Mouse (Mus musculus): ENCODE measurements around the gene Oser1. TPM values are rescaled to one million over a fixed set of nuclear protein-coding genes. Genes with fewer than 3 reads are reported as not detected.

The Oser1 gene
- polyA plus RNA-seq, 1 experiment from 2014 or later: 36.1 TPM

GRCm38 (mm10) chr2:163376082-163376481 lies 48.4 kb downstream of the Oser1 start:
- DNase-seq (no peak), ATAC-seq (ENCODE audit: low read depth) (no peak)
- H3K4me3 ChIP-seq (replicated peaks): no peak overlapping the region
- no peaks in the 10 kb centered on the region for H3K9me3 ChIP-seq (replicated peaks)
- no peak overlapping the region for H3K4me2 ChIP-seq
- 35% methylated on average over 33 of the region's 33 CpGs for WGBS (ENCODE audit: insufficient replicate concordance)
- H3K27ac ChIP-seq: no peak overlapping the region
- H3K4me1 ChIP-seq (replicated peaks): no peaks in the 10 kb centered on the region
- no peak overlapping the region for H3K9ac ChIP-seq
- H3K36me3 ChIP-seq: no peaks in the 10 kb centered on the region
- peaks cover 53% of the 10 kb centered on the region for H3K27me3 ChIP-seq

GRCm38 (mm10) chr2:163375468-163375867 lies 49.0 kb downstream of the Oser1 start:
- H3K9ac ChIP-seq: no peak overlapping the region
- H3K27me3 ChIP-seq: peaks cover 53% of the 10 kb centered on the region
- no peak overlapping the region for H3K4me3 ChIP-seq (replicated peaks)
- H3K9me3 ChIP-seq (replicated peaks): no peaks in the 10 kb centered on the region
- no peak overlapping the region for H3K4me2 ChIP-seq
- H3K4me1 ChIP-seq (replicated peaks): no peaks in the 10 kb centered on the region
- 31% methylated on average over 35 of the region's 35 CpGs for WGBS (ENCODE audit: insufficient replicate concordance)
- no peak overlapping the region for H3K27ac ChIP-seq
- H3K36me3 ChIP-seq: no peaks in the 10 kb centered on the region
- no peak for DNase-seq
- ATAC-seq (ENCODE audit: low read depth): no peak

DNA sequence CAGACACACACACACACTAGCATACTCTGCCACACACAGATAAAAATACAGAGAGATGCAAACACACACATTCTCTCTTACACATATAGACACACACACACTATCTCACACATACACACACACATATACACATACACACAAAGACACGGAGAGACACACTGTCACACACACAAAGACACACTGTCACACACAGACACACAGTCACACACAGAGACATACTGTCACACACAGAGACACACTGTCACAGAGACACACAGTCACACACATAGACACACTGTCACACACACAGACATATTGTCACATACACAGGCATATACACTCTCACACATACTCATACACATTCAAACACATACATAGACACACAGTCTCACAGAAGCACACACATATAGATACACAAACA lies 51.9 kb downstream of the Oser1 start:
- 43% methylated on average over 1 of the region's 1 CpGs for WGBS (ENCODE audit: insufficient replicate concordance)

GRCm38 (mm10) chr2:163370175-163370574 lies 54.3 kb downstream of the Oser1 start:
- ATAC-seq (ENCODE audit: low read depth): no peak
- H3K9me3 ChIP-seq (replicated peaks): no peaks in the 10 kb centered on the region
- no peaks in the 10 kb centered on the region for H3K4me1 ChIP-seq (replicated peaks)
- H3K27me3 ChIP-seq: peaks cover 18% of the 10 kb centered on the region
- H3K9ac ChIP-seq: no peak overlapping the region
- no peak overlapping the region for H3K4me3 ChIP-seq (replicated peaks)
- no peak for DNase-seq
- H3K36me3 ChIP-seq: no peaks in the 10 kb centered on the region
- 47% methylated on average over 4 of the region's 4 CpGs for whole genome bisulfite sequencing (ENCODE audit: insufficient replicate concordance)
- H3K27ac ChIP-seq: no peak overlapping the region
- no peak overlapping the region for H3K4me2 ChIP-seq

More for the DNA sequence above, 51.9 kb downstream of the Oser1 start:
- Histone ChIP-seq H3K4me2 (no peak overlapping the region), H3K36me3 (no peaks in the 10 kb centered on the region), H3K27me3 (peaks cover 43% of the 10 kb centered on the region), H3K9ac (no peak overlapping the region), H3K9me3 (replicated peaks) (no peaks in the 10 kb centered on the region), H3K4me3 (replicated peaks) (no peak overlapping the region), H3K27ac (no peak overlapping the region), H3K4me1 (replicated peaks) (no peaks in the 10 kb centered on the region)
- DNase-seq (no peak), ATAC-seq (ENCODE audit: low read depth) (no peak)

- no peak for DNase-seq
- Histone ChIP-seq H3K9ac (no peak overlapping the region), H3K27ac (no peak overlapping the region), H3K4me3 (replicated peaks) (no peak overlapping the region), H3K27me3 (no peaks in the 10 kb centered on the region), H3K4me1 (replicated peaks) (peaks cover 42% of the 10 kb centered on the region), H3K4me2 (no peak overlapping the region), H3K36me3 (no peaks in the 10 kb centered on the region), H3K9me3 (replicated peaks) (no peaks in the 10 kb centered on the region)
- 63% methylated on average over 18 of the region's 18 CpGs for WGBS (ENCODE audit: insufficient replicate concordance)
- ATAC-seq (ENCODE audit: low read depth): no peak
Observed at GRCm38 (mm10) chr2:163364785-163365541, 59.5 kb downstream of the Oser1 start.

GRCm38 (mm10) chr2:163362940-163363921 lies 61.3 kb downstream of the Oser1 start:
- DNase-seq: peak; percentile 38
- Histone ChIP-seq H3K4me1 (replicated peaks) (peaks cover 59% of the 10 kb centered on the region), H3K9me3 (replicated peaks) (no peaks in the 10 kb centered on the region), H3K9ac (peak overlapping the region; percentile 57), H3K4me2 (peak overlapping the region; percentile 42), H3K4me3 (replicated peaks) (no peak overlapping the region), H3K27ac (peak overlapping the region; percentile 83), H3K36me3 (no peaks in the 10 kb centered on the region), H3K27me3 (no peaks in the 10 kb centered on the region)
- 28% methylated on average over 12 of the region's 12 CpGs for WGBS (ENCODE audit: insufficient replicate concordance)
- ATAC-seq (ENCODE audit: low read depth): peak; percentile 72

- Histone ChIP-seq H3K36me3 (no peaks in the 10 kb centered on the region), H3K4me1 (replicated peaks) (peaks cover 81% of the 10 kb centered on the region), H3K27me3 (no peaks in the 10 kb centered on the region), H3K9ac (no peak overlapping the region), H3K27ac (peak overlapping the region; percentile 97; the same call in 1 of the 2 replicates), H3K4me3 (replicated peaks) (no peak overlapping the region), H3K9me3 (replicated peaks) (no peaks in the 10 kb centered on the region), H3K4me2 (no peak overlapping the region)
- ATAC-seq (ENCODE audit: low read depth) (no peak), DNase-seq (no peak)
- 83% methylated on average over 16 of the region's 16 CpGs for WGBS (ENCODE audit: insufficient replicate concordance)
Observed at GRCm38 (mm10) chr2:163360858-163361623, 63.5 kb downstream of the Oser1 start.

- Histone ChIP-seq H3K36me3 (no peaks in the 10 kb centered on the region), H3K4me1 (replicated peaks) (peaks cover 93% of the 10 kb centered on the region), H3K27me3 (no peaks in the 10 kb centered on the region), H3K4me3 (replicated peaks) (no peak overlapping the region), H3K4me2 (peak overlapping the region; percentile 77), H3K27ac (peak overlapping the region; percentile 97), H3K9ac (peak overlapping the region; percentile 75), H3K9me3 (replicated peaks) (no peaks in the 10 kb centered on the region)
- ATAC-seq (ENCODE audit: low read depth) (no peak), DNase-seq (no peak)
- WGBS (ENCODE audit: insufficient replicate concordance): 6% methylated on average over 2 of the region's 2 CpGs
Observed at GRCm38 (mm10) chr2:163359253-163359652, 65.2 kb downstream of the Oser1 start.

DNA sequence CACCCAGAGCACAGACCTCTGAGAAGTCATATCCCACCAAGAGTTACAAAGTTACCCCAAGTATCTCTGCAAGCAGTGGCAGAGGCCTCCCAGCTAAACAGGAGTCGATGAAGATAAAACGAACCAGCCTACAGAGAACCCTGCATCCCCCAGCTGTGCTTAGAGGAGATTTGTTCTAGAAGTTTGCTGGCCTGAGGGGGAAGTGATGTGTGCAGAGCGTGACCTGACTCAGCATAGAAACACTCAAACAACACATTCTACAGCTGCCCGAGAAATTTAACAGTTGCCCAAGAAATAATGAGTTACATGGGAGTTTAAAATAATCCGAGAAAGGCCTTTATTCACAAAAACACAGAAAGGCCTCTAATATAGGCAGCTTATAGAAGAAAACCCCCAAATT lies 65.8 kb downstream of the Oser1 start:
- Histone ChIP-seq H3K4me3 (replicated peaks) (0 out of 2 replicates have a peak overlapping the region, but pooled peaks have one; percentile 63), H3K36me3 (no peaks in the 10 kb centered on the region), H3K27ac (peak overlapping the region; percentile 97), H3K9me3 (replicated peaks) (no peaks in the 10 kb centered on the region), H3K4me2 (peak overlapping the region; percentile 77), H3K27me3 (no peaks in the 10 kb centered on the region), H3K9ac (peak overlapping the region; percentile 75), H3K4me1 (replicated peaks) (peaks cover 93% of the 10 kb centered on the region)
- 31% methylated on average over 5 of the region's 5 CpGs for WGBS (ENCODE audit: insufficient replicate concordance)
- peak; percentile 71 for DNase-seq
- ATAC-seq (ENCODE audit: low read depth): peak; percentile 63

DNA sequence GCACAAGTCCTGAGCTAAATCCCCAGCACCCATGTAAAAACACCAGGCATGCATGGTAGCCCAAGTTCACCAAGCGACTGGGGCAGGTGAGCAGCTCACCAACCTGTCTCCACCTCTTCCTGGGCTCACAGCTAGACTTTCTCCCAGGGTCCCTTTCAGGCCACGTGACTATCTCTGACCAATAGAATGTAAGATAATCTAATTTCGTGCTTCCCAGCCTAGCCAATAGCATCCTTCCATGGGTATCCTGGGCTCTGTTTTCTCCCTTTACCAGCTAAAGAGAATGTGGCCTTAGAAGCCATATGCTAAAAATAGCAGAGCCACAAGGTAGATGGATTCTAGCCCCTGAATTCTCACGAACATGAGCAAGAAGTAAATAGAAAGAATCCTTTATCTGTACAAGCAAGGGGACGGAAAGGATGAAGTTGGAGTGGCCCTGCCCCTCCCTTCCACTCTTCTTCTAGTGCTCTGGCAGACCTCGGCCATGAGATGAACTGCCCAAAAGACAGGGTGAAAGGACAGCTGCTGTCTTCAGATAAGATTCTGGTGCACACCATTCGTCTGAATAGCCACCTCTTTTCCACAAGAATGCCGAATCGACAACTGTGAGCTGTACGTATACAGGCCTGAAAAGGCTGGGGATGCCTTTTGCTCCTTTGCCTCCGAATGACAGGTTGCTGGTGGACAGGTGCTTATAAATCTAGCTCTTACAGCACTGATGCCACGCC lies 68.2 kb downstream of the Oser1 start:
- Histone ChIP-seq H3K9ac (peak overlapping the region; percentile 75), H3K4me1 (replicated peaks) (peaks cover 87% of the 10 kb centered on the region), H3K27ac (peak overlapping the region; percentile 97), H3K4me2 (peak overlapping the region; percentile 77), H3K27me3 (peaks cover 4% of the 10 kb centered on the region; the same call in 1 of the 2 replicates), H3K9me3 (replicated peaks) (no peaks in the 10 kb centered on the region), H3K4me3 (replicated peaks) (peak overlapping the region; percentile 63), H3K36me3 (no peaks in the 10 kb centered on the region)
- 15% methylated on average over 12 of the region's 12 CpGs for WGBS (ENCODE audit: insufficient replicate concordance)
- ATAC-seq (ENCODE audit: low read depth) (peak; percentile 87), DNase-seq (peak; percentile 75)
